Mouse (Mus musculus) intestine, postnatal 0 days (tissue): ENCODE data around the gene Parp8. TPM values are rescaled to one million over a fixed set of nuclear protein-coding genes. Genes with fewer than 3 reads are reported as not detected.

Source experiments
- ATAC-seq: fragments of 200-750 bp; cut with Nextera tagmentation; 2 replicates; pipeline ENCODE4 v1.8.0; 2017; ENCODE audit warnings: mild to moderate bottlenecking, moderate TSS enrichment, moderate library complexity
- H3K27ac ChIP-seq: fragments of 300-500 bp; sonication (generic); 2 replicates; pipeline ENCODE4 v1.5.1; 2014; ENCODE audit warnings: mild to moderate bottlenecking, low read depth, low read length, moderate library complexity
- H3K27me3 ChIP-seq: fragments of 300-500 bp; sonication (generic); replicated peaks from 2 replicates; pipeline ENCODE4 v1.6.1; 2014; ENCODE audit warnings: low read length, mixed read lengths; ENCODE audit not compliant: control insufficient read depth, insufficient read depth
- H3K36me3 ChIP-seq: fragments of 300-500 bp; sonication (generic); 2 replicates; pipeline ENCODE4 v1.6.1; 2014; ENCODE audit warnings: mild to moderate bottlenecking, moderate library complexity; ENCODE audit not compliant: control insufficient read depth, insufficient read depth
- H3K4me1 ChIP-seq: fragments of 300-500 bp; sonication (generic); replicated peaks from 2 replicates; pipeline ENCODE4 v1.6.1; 2014; ENCODE audit warnings: antibody characterized with exemption, low read length, mixed read lengths; ENCODE audit not compliant: control insufficient read depth, insufficient read depth
- H3K4me2 ChIP-seq: fragments of 300-500 bp; sonication (generic); replicated peaks from 2 replicates; pipeline ENCODE4 v1.6.1; 2014; ENCODE audit warnings: low read depth, mild to moderate bottlenecking, moderate library complexity
- H3K4me3 ChIP-seq: fragments of 300-500 bp; sonication (generic); 2 replicates; pipeline ENCODE4 v1.5.1; 2014; ENCODE audit warnings: low read depth, low read length
- H3K9ac ChIP-seq: fragments of 300-500 bp; sonication (generic); 2 replicates; pipeline ENCODE4 v1.6.1; 2014; ENCODE audit warnings: mild to moderate bottlenecking, low read depth, low read length
- H3K9me3 ChIP-seq: fragments of 300-500 bp; sonication (generic); 2 replicates; pipeline ENCODE4 v1.6.1; 2016; ENCODE audit warnings: mixed run types; ENCODE audit not compliant: control insufficient read depth
- CTCF ChIP-seq: sonication (generic); IDR thresholded peaks from 2 replicates; pipeline ENCODE4 v1.5.1; 2016; ENCODE audit warnings: low read depth, mild to moderate bottlenecking, control low read depth, antibody characterized with exemption, moderate library complexity
- WGBS: fragments of 180-500 bp; shearing (Covaris S2); extraction: QIAGEN DNeasy Blood & Tissue Kit; methylation state at CpG from one replicate; pipeline ENCODE4 v1.1.7; 2014; 5-methylcytosine and 5-hydroxymethylcytosine counted together
- polyA plus RNA-seq: library from polyadenylated mRNA; unstranded; fragments of >200 nt; fragmentation: Nextera tagmentation; extraction: Ambion mirVana; gene quantifications from 2 replicates; pipeline ENCODE4 v1.2.1, GENCODE M21; 2015

Gene Parp8
- polyA plus RNA-seq, 1 experiment from 2014 or later = 2.2 TPM

- no peak overlapping the region for H3K27ac ChIP-seq
These were observed 1.8 kb downstream of the Parp8 start for GRCm38 (mm10) chr13:117023346-117024050.

DNA sequence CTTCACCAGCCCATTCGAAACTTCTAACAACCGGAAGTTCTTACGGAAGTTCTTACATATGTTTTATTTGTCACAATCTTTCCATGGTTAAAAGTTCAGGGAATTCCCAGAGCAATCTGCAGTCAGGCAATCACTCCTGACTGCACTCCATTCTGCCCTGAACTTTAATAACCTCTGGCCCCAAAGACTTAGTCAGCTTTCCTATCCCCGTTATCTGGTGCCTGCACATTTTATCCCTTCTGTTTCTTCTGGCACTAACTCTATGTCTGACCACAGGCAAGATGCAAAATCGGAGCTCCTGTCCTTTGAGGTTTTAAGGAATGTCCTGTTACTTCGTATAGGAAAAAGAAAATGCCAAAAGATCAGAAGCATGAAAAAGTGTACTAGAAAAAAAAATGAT is 4.7 kb downstream of the Parp8 start:
- 0 out of 2 replicates have a peak, but pooled peaks cover 4% of the 10 kb centered on the region for H3K27me3 ChIP-seq
- H3K27ac ChIP-seq = no peak overlapping the region
- H3K36me3 ChIP-seq = no peaks in the 10 kb centered on the region
- no peak overlapping the region for H3K9ac ChIP-seq
- no peak for TF ChIP-seq CTCF
- H3K4me2 ChIP-seq = no peak overlapping the region
- no peak overlapping the region for H3K4me3 ChIP-seq
- no peaks in the 10 kb centered on the region for H3K4me1 ChIP-seq
- no peaks in the 10 kb centered on the region for H3K9me3 ChIP-seq
- 59% methylated on average over 6 of the region's 6 CpGs for WGBS
- no peak for ATAC-seq

More at GRCm38 (mm10) chr13:117023346-117024050, 1.8 kb downstream of the Parp8 start:
- 34% methylated on average over 12 of the region's 12 CpGs for WGBS
- H3K4me1 ChIP-seq = no peaks in the 10 kb centered on the region
- H3K9ac ChIP-seq = no peak overlapping the region
- peak overlapping the region; percentile 85 for H3K4me2 ChIP-seq
- 0 out of 2 replicates have a peak, but pooled peaks cover 4% of the 10 kb centered on the region for H3K27me3 ChIP-seq
- H3K4me3 ChIP-seq = peak overlapping the region; percentile 61
- no peak for TF ChIP-seq CTCF
- H3K36me3 ChIP-seq = no peaks in the 10 kb centered on the region
- no peaks in the 10 kb centered on the region for H3K9me3 ChIP-seq
- ATAC-seq = no peak

GRCm38 (mm10) chr13:117018676-117019075 is 6.7 kb downstream of the Parp8 start:
- Histone ChIP-seq H3K9me3 (no peaks in the 10 kb centered on the region), H3K4me2 (no peak overlapping the region), H3K36me3 (no peaks in the 10 kb centered on the region), H3K4me1 (no peaks in the 10 kb centered on the region), H3K27ac (no peak overlapping the region), H3K9ac (no peak overlapping the region), H3K27me3 (no peaks in the 10 kb centered on the region), H3K4me3 (no peak overlapping the region)
- 80% methylated on average over 6 of the region's 6 CpGs for WGBS
- ATAC-seq = no peak
- no peak for TF ChIP-seq CTCF

- no peaks in the 10 kb centered on the region for H3K4me1 ChIP-seq
- H3K27ac ChIP-seq = no peak overlapping the region
- ATAC-seq = no peak
- no peak overlapping the region for H3K4me3 ChIP-seq
- H3K27me3 ChIP-seq = no peaks in the 10 kb centered on the region
- H3K4me2 ChIP-seq = no peak overlapping the region
- TF ChIP-seq CTCF = no peak
- WGBS = 91% methylated on average over 2 of the region's 2 CpGs
- H3K36me3 ChIP-seq = no peaks in the 10 kb centered on the region
- no peak overlapping the region for H3K9ac ChIP-seq
- no peaks in the 10 kb centered on the region for H3K9me3 ChIP-seq
These were observed 11.8 kb downstream of the Parp8 start for GRCm38 (mm10) chr13:117013516-117013915.

DNA sequence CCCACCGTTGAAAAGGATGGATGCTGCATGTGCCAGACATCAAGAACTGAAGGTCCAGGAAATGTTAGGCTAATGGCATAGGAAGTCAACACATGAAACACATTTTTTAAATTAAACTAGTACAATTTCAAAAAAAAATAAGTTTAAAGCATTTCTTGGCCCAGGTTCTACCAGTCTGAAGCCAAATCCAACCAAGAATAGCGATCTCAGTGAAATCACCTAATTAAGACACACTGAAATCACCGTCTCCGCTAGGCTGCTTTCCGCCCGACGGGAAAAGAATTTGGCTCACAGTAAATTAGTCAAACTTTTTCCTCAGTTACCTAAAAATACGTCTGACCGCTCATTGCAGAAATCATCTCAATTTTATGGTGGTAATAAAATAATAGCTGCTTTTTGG is 13.3 kb downstream of the Parp8 start:
- Histone ChIP-seq H3K4me2 (no peak overlapping the region), H3K36me3 (no peaks in the 10 kb centered on the region), H3K9me3 (no peaks in the 10 kb centered on the region), H3K27ac (no peak overlapping the region), H3K27me3 (no peaks in the 10 kb centered on the region), H3K4me1 (no peaks in the 10 kb centered on the region), H3K9ac (no peak overlapping the region), H3K4me3 (no peak overlapping the region)
- TF ChIP-seq CTCF = no peak
- 95% methylated on average over 9 of the region's 9 CpGs for WGBS
- no peak for ATAC-seq

- no peaks in the 10 kb centered on the region for H3K4me1 ChIP-seq
- no peak overlapping the region for H3K9ac ChIP-seq
- no peaks in the 10 kb centered on the region for H3K36me3 ChIP-seq
- H3K4me3 ChIP-seq = no peak overlapping the region
- no peak overlapping the region for H3K27ac ChIP-seq
- 84% methylated on average over 8 of the region's 8 CpGs for WGBS
- no peaks in the 10 kb centered on the region for H3K27me3 ChIP-seq
- TF ChIP-seq CTCF = no peak
- no peaks in the 10 kb centered on the region for H3K9me3 ChIP-seq
- H3K4me2 ChIP-seq = no peak overlapping the region
- no peak for ATAC-seq
These were observed 15.2 kb downstream of the Parp8 start for GRCm38 (mm10) chr13:117010143-117010542.
